Mouse (Mus musculus) cerebellum, adult 18-20 months (tissue): ENCODE measurements around the gene Oprd1.

ENCODE experiments used
- DNase-seq, 2 experiments: peaks; one replicate each; pipeline ENCODE4 v3.0.0; 2021

Gene Oprd1

DNA sequence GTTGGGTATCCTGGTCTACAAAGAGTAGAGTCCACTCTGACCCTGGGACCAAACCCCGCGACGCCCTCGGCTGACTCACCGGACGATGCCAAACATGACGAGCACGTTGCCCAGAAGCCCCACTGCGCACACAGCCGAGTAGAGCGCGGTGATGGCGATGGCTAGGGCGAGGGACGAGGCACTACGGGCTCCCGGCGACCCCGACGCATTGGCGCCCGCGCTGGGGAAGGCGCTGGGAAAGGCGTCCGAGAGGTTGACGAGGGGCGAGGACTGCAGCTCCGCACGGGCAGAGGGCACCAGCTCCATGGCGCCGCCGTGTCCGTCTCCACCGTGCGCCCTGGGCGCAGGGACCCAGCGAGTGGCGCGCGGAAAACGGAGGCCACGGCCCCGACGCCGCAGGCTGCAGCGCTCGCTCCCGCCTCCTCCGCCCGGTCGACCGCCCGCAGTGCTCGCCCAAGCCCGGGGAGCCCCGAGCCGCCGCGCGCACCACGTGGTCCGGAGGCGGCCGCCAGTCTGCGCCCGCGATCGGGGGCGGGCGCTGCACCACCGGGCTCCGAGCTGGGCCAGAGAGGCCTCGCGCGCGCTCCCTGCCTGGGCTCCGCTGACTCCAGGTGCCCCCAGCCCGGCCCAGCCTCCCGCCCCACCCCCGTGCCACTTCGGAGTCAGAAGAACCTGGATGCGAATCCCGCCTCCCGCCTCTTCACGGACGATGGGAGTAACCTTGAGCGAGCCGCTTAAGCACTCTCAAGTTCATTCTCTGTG, at the start of gene Oprd1:
Gene Oprd1 (minus strand): TSS at position 407 of the 762 bp plus-strand sequence.
- DNase-seq, result no peak

DNA sequence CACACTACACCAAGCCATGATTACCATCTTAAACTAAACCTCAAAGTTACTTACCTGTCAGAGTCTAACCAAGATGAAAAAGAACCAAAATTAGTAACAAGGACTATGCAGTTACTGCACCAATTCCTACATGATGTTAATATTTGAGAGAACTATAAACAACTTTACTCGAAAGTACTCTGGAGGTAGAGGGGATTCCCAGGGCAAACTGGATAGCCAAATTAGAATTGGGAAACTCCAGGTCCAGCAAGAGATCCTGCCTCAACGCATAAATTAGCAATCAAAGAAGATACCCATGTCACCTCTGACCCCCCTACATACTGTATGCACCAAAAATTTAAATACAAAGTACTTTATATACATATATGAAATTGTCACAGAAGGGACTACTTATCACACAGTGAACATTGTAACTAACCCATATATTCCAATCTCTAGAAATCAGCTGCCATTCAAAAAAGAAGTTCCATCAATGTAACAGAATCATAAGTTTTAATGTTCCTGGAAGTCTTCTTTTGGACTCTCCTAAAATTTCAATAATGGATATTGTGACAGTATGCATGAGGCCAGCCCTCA, 43.6 kb upstream of the Oprd1 start:
- no peak for DNase-seq

DNA sequence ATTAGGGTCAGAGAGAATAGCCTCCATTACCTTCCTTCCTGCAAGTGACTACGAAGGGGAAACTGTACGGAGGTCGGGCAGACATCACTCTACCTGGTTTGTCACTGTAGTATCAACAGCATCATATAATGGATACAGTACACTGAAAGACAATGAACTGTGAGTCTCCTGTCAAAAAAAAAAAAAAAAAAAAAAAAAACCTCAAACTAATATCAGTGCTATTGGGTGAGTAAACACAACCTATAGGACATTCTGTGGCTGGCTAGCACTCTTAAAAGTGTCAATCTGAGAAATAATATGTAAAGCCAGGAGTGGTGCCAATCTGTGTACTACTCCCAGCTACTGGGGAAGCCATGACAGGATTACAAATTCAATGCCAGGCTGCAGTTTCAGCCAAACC, 38.9 kb upstream of the Oprd1 start:
- DNase-seq, result no peak

DNA sequence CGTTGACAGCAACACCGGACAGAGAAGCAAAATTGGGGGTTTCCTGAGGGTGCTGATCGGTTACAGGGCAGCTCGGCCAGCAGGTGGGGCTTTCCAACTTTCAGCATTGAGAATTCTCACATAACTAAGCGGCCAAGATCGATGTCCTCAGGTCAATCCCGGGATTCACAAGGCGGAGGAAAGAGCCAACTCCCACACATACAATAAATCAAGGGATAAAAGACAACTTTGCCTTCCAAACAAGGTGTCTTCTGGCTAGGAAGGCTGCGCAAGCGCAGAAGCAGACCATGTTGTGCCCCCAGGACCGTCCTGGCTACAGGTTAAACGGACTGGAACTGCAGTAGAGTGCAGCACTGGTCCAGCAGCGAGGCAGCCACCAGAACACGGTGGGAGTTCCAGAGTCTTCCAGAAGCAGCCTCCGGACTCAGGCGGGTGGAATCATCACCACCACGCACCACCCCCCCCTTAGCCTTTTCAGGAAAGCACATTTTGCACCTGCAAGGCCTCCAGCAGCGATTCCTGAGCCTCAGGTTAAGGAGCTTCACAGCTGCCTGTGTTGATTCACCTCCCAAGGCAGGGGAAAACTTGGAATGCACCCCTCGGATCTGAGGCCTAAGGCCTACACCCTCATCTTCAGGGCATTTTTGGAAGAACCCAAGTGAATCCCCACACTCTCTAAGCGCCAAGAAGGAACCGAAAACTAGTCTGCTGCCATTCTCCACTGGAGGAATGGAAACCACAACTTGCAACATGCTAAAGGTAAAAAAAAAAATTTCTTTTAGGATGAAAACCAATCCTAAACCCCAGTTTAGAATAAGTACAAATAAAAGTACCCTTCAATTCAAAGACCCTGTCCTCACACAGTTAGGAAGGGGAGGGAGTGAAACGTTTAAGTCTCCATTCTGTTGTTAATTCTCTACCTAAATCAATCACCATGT, 37.7 kb upstream of the Oprd1 start:
- no peak for DNase-seq

DNA sequence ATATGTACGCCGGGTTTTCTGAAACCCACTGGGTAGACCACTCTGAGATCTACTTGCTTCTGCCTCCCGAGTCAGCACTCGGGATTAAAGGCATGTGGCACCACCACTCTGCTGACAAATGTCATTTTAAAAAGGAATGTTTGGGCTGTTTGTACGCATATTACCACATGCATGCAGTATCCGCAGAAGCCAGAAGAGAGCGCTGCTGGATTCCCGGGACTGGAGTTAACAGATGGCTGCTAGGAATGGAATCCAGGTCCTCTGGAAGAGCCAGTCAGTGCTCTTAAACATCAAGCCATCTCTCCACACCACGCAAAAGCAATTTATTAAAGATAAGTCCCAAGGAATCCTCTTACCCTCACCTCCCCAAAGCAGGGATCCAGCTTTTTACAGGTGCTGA, 36.4 kb upstream of the Oprd1 start:
- DNase-seq, result peak; percentile 34 to 52

DNA sequence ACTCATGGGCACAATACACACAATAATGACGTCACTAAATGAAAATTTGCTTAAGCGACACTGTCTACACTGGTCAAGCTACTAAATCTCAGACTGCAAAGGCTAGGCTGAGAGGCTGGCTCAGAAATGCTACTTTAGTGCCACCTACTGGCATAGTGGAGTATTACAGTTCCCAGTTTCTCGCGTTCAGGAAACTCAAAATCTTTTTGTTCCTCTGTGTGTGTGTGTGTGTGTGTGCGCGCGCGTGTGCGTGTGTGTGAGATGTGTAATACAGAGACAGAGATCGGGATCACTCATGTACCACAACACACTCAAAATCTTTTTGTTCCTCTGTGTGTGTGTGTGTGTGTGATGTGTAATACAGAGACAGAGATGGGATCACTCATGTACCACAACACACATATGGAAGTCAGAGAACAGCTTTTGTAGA, 34.4 kb upstream of the Oprd1 start:
- peak; percentile 61 to 77 for DNase-seq

DNA sequence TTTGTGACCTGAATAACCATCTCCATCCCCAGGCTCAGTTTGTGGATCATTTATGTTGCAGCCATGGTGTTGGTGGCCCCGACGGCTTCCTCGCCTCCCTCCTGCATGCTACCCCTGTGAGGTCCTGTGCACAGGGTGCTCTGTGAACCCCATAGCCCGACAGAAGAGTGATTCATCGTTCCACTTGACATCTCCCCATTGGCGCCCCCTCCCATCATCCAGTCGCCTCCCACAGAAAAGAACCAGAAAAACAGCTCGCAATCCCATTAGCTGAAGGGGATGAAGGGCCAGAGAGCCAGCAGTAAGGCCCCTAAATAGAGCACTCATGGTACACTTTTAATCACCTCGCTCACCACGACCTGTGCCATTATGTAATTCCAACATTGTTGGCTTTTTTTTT, 32.2 kb upstream of the Oprd1 start:
- DNase-seq, result no peak

DNA sequence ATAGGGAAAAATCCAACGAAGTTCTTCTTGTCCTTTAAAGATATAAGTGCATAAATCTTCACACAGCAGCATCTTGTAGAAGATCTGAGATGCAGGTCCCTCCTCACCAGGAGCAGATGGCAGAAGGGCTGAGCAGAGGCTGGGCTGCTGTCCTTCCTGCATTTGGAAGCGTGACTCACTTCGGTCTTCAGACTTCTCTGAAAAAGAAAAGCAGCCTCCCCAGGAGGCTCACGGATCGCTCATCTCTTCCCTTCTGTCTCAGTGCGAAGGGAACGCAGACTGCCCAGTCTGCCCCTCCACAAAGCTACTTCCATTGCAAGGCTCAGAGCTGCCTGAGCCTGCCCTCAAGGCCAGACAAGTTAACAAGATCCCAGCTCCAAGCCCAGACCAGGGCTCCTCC, 26.6 kb upstream of the Oprd1 start:
- DNase-seq, result no peak

DNA sequence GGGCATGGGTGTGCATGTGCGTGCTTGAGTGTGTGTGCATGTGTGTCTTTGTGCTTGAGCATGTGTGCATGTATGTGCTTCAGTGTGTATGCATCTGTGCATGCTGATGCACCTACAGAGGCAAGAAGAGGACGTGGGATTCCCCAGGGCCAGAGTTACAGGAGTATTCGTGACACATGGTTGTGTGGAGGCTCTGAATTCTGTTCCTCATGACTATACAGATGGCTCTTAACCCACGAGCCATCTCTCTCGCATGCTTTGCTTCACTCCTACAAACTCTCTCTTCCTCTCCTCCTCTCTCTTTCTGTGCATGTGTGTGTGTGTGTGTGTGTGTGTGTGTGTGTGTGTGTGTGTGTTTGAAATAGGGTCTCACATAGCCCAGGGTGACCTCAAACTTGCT, 25.5 kb upstream of the Oprd1 start:
- no peak for DNase-seq

DNA sequence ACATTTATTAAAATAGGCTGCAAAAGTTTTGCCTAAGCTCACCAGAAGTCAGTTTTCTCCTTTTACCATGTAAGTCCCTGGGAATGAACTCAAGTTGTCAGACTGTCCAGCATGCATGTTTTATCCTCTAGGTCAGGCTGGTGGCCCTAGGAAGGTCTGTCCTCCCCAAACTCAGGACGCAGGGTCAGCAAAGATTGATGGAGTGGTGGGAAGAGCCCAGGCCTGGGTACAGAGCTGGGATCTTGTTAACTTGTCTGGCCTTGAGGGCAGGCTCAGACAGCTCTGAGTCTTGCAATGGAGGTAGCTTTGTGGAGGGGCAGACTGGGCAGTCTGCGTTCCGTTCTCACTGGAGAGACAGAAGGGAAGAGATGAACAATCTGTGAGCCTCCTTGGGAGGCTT, 25.0 kb upstream of the Oprd1 start:
- DNase-seq, result no peak

DNA sequence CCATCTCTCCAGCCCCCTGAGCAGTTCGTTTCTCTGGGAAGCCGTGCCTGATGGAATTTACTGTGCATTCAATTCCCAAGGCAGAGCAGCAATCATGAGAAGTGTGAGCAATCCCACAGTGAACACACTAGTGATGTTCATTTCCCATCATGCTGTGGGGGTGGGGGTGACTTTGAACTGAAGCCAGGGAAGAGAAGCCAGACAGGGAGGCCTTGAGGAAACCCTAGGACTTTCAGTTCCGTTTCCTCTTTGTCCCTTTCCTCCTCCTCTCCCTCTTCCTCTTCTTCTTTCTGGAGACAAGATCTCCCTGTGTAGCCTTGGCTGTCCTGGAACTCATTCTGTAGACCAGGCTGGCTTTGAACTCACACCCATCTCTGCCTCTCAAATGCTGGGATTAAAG, 23.1 kb upstream of the Oprd1 start:
- no peak for DNase-seq

DNA sequence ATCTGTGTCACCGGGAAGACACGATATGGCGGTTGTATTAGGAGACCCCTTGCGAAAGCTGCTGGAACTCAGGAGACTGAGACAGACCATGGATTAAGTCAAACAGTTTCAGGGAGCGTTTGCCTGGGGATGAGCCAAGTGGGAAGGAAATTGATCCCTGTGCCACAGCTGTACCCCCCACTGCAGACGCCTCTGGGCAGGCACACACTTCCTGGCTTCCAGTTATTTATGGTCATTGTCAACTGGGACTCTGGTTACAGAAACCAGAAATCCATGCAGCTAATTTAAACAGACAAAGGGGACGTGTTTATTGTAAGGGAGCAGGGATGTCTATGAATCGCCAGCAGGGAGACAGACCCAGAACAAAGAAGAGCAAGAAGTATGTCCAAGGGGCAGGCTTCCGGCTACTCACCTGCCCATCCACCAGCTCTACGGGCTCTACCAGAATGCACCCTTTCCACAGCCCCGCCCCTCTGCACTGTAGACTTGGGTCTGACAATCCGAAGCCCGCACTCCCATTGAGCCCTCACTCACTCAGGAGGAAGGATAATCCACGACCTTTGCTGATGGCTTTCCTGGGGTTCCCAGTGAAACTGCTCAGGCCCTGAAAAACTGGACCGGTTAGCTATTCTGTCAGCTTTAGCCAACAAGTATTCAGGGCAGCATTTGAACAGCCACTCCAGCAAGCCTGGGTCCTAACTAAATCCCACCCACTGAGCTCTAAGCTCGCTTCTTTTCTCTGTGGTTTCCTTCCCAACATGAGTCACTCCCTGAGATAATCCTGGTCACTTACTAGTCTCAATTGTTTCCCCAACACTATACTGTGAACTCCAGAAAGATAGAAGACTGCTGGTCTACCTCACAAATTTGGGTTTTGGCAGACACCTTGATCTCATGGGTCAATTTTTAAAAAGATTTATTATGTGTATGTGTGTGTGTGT, 22.3 kb upstream of the Oprd1 start:
- no peak for DNase-seq

DNA sequence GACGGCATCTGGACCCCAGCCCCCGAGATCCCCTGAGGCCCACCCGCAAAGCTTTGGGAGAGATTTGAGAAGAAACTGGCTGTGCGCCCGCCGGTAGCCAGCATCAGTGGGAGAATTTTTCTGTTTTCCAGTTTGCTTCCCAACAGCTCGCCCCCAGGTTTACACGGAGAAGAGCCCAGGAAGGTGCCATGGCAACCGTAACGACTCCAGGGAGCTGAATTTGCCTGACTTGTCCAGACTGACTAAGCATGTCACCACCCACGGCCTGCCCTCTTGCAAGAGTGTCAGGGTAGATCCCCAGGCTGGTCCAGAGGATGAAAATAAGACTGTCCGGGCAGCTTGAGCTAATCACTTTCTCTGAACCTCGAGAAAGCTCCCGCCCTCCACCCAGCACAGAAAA, 21.4 kb upstream of the Oprd1 start:
- no peak for DNase-seq

DNA sequence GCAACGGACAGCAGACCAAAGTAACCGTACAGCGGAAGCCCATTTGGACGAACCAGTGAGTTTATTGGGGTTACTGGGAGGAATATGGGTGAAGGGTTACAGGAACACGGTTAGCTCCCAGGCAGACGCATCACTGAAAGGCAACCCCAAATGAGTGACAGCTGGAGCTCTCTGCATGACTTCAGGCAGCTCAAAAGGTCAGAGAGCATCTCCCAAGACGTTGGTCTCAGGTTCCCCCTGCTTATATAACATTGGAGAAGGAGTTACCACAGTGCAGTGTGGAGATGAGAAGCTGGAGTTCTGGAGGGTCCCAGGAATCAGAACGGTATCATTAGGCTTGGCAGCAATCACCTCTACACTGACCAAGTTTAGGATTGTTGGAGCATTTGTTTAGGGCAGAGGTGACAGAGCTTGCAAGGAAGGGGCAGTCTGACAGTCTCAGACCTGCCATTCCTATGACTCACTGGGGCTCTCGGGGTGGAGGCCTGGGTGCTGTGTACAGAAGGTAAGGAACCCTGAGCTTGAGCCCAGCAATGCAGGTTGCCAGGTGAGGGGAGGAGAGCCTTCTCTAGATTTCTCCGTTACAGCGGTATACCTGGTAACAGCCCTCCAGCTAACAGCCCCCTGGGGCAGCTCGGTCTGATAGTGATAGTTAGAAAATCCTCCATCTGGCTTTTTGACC, 12.8 kb upstream of the Oprd1 start:
- DNase-seq, result no peak

DNA sequence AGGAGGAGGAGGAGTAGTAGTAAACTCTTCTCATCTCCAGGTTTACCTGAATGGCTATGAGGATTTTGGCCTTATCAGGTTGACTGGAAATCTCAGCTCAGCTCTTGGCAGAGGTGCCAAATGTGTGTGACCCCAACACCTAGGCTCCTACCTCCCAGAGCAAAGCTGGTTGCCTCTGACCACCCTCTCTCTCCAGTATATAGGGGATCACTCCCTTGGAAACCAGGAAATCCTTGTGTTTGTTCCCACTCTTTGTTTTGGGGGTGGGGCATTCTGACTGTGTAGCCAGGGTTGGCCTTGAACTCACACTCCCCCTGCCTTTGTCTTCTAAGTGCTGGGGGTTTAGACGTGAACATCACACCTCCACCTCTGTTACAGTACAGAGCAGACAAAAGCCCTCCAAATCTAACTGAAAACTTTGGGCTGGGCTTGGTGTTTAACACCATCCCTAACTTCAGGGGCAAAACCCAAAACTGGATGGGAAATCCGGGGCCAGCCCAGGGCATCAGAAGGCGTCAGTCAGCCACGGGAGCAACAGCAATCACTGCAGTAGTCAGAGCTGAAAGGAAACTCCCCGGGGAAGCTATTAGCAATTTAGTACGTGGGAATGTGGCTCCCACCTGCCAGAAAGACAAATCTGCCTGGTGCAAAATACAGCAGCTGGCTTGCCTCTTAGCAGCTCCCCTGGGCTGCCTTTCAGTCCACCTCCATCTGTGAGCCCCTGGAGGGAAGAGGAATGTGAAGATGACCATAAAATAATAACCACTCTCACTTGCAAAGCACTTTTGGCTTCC, 10.8 kb upstream of the Oprd1 start:
- DNase-seq, result no peak

DNA sequence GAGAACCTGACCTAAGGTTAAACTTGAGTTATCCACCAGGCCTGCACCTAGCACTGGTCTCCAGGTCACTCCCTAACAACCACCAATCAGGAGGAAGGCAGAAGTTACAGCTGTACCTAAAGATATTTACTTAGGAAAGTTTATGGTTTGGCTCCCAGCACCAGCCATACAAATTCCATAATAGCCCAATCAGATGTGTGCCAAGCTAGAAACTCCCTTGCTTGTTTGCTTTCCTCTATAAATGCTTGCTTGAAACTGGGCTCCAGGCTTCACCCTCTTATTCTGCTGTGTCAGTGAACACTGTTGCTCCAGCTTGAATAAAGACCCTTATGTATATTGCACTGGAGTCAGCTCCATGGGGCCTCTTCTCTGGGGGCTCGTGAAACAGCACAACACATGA, 7.4 kb upstream of the Oprd1 start:
- no peak for DNase-seq

DNA sequence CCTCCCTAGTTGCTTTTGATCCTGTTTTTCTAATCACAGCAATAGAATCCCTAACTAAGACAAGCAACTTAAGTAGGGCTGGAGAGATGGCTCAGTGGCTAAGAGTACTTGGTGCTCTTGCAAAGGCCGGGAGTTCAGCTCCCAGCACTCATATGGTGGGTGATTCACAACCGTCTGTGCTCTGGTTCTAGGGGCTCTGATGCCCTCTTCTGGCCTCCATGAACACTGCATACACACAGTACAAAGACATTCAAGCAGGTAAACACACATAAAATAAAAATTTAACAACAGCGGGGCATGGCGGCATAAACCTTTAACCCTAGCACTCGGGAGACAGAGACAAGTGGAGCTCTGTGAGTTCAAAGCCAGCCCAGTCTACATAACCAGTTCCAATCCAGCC, 1.9 kb upstream of the Oprd1 start:
- DNase-seq, result no peak

DNA sequence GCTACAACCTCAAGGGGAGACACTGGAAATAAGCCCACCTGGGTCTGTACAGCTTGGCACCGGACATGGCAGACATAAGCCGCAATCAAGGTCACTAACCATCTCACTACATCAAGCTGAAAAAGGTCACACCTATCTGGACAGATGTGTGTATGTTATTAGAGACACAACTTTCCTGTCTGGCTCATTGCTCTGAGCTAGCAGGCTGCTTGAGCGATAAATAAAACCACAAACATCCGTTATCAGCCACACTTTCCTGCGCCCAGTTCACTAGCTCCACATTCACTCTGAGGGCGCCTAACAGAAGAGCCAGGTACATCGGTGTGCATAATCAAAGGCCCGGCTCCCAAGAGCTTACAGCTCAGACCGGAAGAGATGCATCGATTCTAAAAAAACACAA, 806 bp upstream of the Oprd1 start:
- DNase-seq, result no peak

DNA sequence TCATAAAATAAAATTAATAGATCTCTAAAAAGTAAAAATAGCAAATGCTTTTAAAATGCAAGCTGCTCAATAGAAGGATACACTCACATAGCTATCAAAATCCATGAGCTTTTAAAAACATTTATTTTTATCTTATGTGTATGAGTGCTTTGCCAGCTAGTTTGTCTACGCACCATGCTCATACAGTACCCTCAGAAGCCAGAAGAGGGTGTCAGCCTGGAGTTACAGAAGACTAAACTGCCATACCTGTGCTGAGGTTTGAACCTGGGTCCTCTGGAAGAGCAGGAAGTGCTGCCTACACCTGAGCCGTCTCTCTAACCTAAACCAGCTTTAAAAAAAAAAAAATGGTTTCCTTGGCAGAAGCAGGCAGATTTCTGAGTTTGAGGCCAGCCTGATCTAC, 5.6 kb downstream of the Oprd1 start:
- no peak for DNase-seq

DNA sequence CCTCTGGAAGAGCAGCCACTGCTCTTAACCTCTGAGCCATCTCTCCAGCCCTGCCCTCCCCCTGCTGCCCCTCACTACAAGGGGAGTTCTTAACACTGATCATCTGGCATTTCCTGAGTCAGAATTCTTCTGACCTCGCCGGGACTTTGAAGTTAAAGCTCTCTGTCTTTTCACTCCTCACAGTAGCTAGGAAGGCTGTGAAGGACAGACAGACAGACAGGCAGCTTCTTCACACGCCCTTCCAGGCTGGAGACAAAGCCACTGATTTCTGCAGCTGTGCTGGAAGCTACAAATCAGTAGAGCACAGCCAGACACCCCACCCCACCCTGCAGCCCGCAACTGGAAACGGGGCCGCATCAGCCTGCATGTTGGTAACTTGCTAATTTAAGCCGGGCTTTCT, 7.3 kb downstream of the Oprd1 start:
- DNase-seq, result no peak

DNA sequence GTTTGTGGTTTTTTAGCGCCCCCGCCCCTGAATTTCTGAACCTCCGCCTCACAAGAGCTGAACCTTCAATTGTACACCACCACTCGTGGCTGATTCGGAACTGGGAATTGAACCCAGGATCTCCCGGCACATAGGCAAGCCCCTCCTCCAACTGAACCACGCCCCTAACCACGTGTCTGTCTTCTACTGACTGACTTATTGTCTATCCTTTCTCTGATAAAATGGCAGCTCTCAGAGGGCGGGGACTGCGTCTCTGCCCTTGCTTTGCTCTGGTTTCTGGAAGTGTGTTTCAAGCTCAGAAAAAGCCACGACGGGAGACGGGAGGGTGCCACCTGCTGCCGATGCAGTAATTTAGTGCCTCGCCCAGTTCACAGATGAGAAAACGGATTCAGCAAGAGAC, 10.4 kb downstream of the Oprd1 start:
- peak in 1 of 2 experiments; percentile 12 for DNase-seq
